Mouse (Mus musculus): ENCODE results near the gene Tomm70a. TPM values are rescaled to one million over a fixed set of nuclear protein-coding genes. Genes with fewer than 3 reads are reported as not detected.
"Not testable (repeated sequence)": the region's sequence is repeated elsewhere in the genome, so short reads cannot be mapped to it uniquely, and the experiment has no call there.

Tomm70a gene
- polyA plus RNA-seq, 1 experiment from 2014 or later, result 45.7 TPM

GRCm38 (mm10) chr16:57157728-57158127 lies 36.2 kb downstream of the Tomm70a start:
- H3K4me1 ChIP-seq, result no peaks in the 10 kb centered on the region
- no peak overlapping the region for H3K4me3 ChIP-seq (replicated peaks)
- H3K36me3 ChIP-seq, result peaks cover 85% of the 10 kb centered on the region
- H3K9ac ChIP-seq, result no peak overlapping the region
- no peak overlapping the region for H3K4me2 ChIP-seq
- no peak for ATAC-seq (replicated peaks; ENCODE audit: low FRiP score)
- no peaks in the 10 kb centered on the region for H3K27me3 ChIP-seq
- WGBS, result 77% methylated on average over 4 of the region's 4 CpGs
- no peak overlapping the region for H3K27ac ChIP-seq
- H3K9me3 ChIP-seq (replicated peaks), result no peaks in the 10 kb centered on the region

- Histone ChIP-seq H3K27me3 (no peaks in the 10 kb centered on the region), H3K4me2 (no peak overlapping the region), H3K4me1 (no peaks in the 10 kb centered on the region), H3K9ac (no peak overlapping the region), H3K27ac (no peak overlapping the region), H3K36me3 (peaks cover 77% of the 10 kb centered on the region), H3K4me3 (replicated peaks) (no peak overlapping the region), H3K9me3 (replicated peaks) (no peaks in the 10 kb centered on the region)
- 74% methylated on average over 7 of the region's 7 CpGs for WGBS
- ATAC-seq (replicated peaks; ENCODE audit: low FRiP score), result no peak
Observed at GRCm38 (mm10) chr16:57159835-57160234, 38.3 kb downstream of the Tomm70a start.

DNA sequence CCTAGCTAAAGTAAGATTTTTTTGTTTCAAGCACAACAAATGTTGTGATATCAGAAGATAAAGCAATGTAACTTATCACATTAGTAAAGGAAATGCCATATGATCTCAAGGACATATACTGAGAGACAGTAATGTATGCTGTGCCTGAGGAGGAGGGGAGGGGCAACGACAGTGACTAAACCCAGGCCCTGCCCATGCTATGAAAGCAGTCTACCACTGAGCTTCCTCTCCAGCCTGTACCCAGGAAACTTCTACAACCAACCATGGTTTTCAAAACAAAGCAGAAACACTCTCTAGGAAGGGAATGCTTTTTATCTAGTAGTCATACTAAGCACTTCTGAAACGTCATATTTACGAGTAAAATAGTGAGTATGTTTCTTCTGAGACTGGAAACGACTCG lies 41.3 kb downstream of the Tomm70a start:
- no peak overlapping the region for H3K4me3 ChIP-seq (replicated peaks)
- H3K4me1 ChIP-seq, result peaks cover 8% of the 10 kb centered on the region; the same call in 1 of the 2 replicates
- H3K27ac ChIP-seq, result no peak overlapping the region
- H3K36me3 ChIP-seq, result peaks cover 52% of the 10 kb centered on the region
- WGBS, result 89% methylated on average over 5 of the region's 5 CpGs
- no peak overlapping the region for H3K4me2 ChIP-seq
- no peak for ATAC-seq (replicated peaks; ENCODE audit: low FRiP score)
- no peaks in the 10 kb centered on the region for H3K27me3 ChIP-seq
- H3K9ac ChIP-seq, result no peak overlapping the region
- H3K9me3 ChIP-seq (replicated peaks), result no peaks in the 10 kb centered on the region

- no peak overlapping the region for H3K9ac ChIP-seq
- WGBS, result 75% methylated on average over 1 of the region's 1 CpGs
- H3K36me3 ChIP-seq, result peaks cover 44% of the 10 kb centered on the region
- H3K27me3 ChIP-seq, result no peaks in the 10 kb centered on the region
- H3K4me2 ChIP-seq, result no peak overlapping the region
- no peak overlapping the region for H3K4me3 ChIP-seq (replicated peaks)
- H3K27ac ChIP-seq, result no peak overlapping the region
- ATAC-seq (replicated peaks; ENCODE audit: low FRiP score), result no peak
- H3K9me3 ChIP-seq (replicated peaks), result no peaks in the 10 kb centered on the region
- H3K4me1 ChIP-seq, result peaks cover 8% of the 10 kb centered on the region; the same call in 1 of the 2 replicates
Observed at GRCm38 (mm10) chr16:57163694-57164093, 42.2 kb downstream of the Tomm70a start.

DNA sequence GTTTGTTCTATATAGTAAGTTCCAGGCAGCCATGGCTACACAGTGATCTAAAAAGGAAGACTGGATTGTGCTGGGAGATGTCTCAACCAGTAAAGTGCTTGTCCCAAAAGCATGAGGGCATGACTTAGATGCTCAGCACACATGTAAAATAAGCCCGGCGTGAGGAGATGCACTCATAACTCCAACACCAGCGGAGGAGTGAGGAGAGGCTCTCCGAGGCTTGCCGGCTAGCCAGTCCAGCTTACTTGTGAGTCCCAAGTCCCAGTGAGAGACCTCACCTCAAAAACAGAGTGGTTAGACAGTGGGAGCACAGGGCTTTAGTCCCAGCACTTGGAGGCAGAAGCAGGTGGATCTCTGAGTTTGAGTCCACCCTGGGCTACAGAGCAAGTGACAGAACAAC lies 43.7 kb downstream of the Tomm70a start:
- no peak for ATAC-seq (replicated peaks; ENCODE audit: low FRiP score)
- WGBS, result 89% methylated on average over 5 of the region's 5 CpGs
- Histone ChIP-seq H3K36me3 (peaks cover 38% of the 10 kb centered on the region), H3K9me3 (replicated peaks) (no peaks in the 10 kb centered on the region), H3K27me3 (no peaks in the 10 kb centered on the region), H3K9ac (no peak overlapping the region), H3K27ac (no peak overlapping the region), H3K4me1 (peaks cover 8% of the 10 kb centered on the region; the same call in 1 of the 2 replicates), H3K4me3 (replicated peaks) (no peak overlapping the region), H3K4me2 (no peak overlapping the region)

GRCm38 (mm10) chr16:57166086-57166485 lies 44.6 kb downstream of the Tomm70a start:
- H3K27ac ChIP-seq, result peak overlapping the region; percentile 97
- H3K9me3 ChIP-seq (replicated peaks), result no peaks in the 10 kb centered on the region
- WGBS, result 81% methylated on average over 6 of the region's 6 CpGs
- peak overlapping the region; percentile 60 for H3K4me2 ChIP-seq
- no peaks in the 10 kb centered on the region for H3K27me3 ChIP-seq
- H3K9ac ChIP-seq, result 0 out of 2 replicates have a peak overlapping the region, but pooled peaks have one; percentile 71
- peaks cover 8% of the 10 kb centered on the region; the same call in 1 of the 2 replicates for H3K4me1 ChIP-seq
- H3K4me3 ChIP-seq (replicated peaks), result peak overlapping the region; percentile 73
- H3K36me3 ChIP-seq, result peaks cover 36% of the 10 kb centered on the region
- no peak for ATAC-seq (replicated peaks; ENCODE audit: low FRiP score)

DNA sequence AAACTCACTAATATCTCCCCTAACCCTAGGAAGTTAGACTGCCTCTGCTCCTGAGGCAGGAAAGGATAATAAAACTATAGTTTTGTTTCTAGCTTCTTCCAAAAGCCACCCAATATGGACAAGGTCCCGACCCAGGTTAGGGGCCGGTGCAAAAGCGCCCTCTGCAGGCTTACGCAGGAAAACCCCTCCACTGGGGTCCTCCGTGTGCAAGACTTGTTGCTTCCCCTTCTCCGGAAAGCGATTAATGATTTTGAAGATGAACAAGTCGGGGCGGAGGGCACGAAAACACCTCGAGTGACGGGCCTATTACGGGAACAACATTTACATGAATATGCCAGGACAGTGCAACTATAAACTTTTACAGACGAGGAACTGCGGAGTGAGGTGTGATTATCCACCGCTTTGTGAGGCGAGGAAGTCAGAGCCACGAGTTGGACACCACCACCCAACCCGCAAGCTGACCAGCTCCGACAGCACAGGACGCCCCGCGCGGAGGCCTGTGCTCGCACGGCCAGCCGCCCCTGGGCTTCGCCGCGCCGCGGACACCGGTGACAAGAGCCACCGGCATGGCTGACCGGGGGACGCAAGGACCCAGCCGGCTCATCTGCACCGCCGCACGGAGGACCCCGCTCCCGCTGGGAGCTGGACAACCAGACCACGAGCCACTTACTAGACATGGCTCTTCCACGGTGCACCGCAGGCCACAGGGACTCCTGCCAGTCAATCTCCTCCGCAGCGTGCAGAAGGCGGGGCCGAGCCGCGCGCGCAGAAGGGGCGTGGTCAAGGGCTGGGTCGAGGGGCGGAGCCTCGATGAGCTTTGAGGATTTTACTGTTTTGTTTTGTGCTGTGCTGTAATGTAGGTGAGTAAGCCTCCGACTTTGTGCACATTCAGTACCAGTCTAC lies 45.4 kb downstream of the Tomm70a start, which contains the start of gene Nit2:
Gene Nit2 (minus strand): TSS at position 731 of the 903 bp plus-strand sequence.
- Histone ChIP-seq H3K4me2 (peak within 1 kb of the TSS; percentile 60), H3K4me1 (peaks cover 8% of the 10 kb centered on the region; the same call in 1 of the 2 replicates), H3K36me3 (peaks cover 37% of the 10 kb centered on the region), H3K4me3 (replicated peaks) (peak within 1 kb of the TSS; percentile 73), H3K27ac (peak within 1 kb of the TSS; percentile 97), H3K9me3 (replicated peaks) (no peaks in the 10 kb centered on the region), H3K27me3 (no peaks in the 10 kb centered on the region), H3K9ac (peak within 1 kb of the TSS; percentile 71)
- WGBS, result under 1% methylated on average over 58 of the region's 58 CpGs
- peak; percentile 98 for ATAC-seq (replicated peaks; ENCODE audit: low FRiP score)

GRCm38 (mm10) chr16:57167514-57167912 lies 46.0 kb downstream of the Tomm70a start:
- Histone ChIP-seq H3K4me3 (replicated peaks) (peak overlapping the region; percentile 73), H3K4me2 (peak overlapping the region; percentile 60), H3K27ac (peak overlapping the region; percentile 97; the same call in 1 of the 2 replicates), H3K9ac (peak overlapping the region; percentile 71), H3K9me3 (replicated peaks) (no peaks in the 10 kb centered on the region), H3K27me3 (no peaks in the 10 kb centered on the region), H3K36me3 (peaks cover 38% of the 10 kb centered on the region), H3K4me1 (peaks cover 8% of the 10 kb centered on the region; the same call in 1 of the 2 replicates)
- ATAC-seq (replicated peaks; ENCODE audit: low FRiP score), result peak; percentile 44
- 17% methylated on average over 5 of the region's 5 CpGs for WGBS

- Histone ChIP-seq H3K9ac (no peak overlapping the region), H3K27ac (no peak overlapping the region), H3K36me3 (peaks cover 37% of the 10 kb centered on the region), H3K27me3 (no peaks in the 10 kb centered on the region), H3K4me1 (peaks cover 8% of the 10 kb centered on the region; the same call in 1 of the 2 replicates), H3K4me3 (replicated peaks) (no peak overlapping the region), H3K9me3 (replicated peaks) (no peaks in the 10 kb centered on the region), H3K4me2 (no peak overlapping the region)
- no peak for ATAC-seq (replicated peaks; ENCODE audit: low FRiP score)
- 77% methylated on average over 4 of the region's 4 CpGs for WGBS
Observed at GRCm38 (mm10) chr16:57168236-57168635, 46.7 kb downstream of the Tomm70a start.

GRCm38 (mm10) chr16:57171161-57171560 lies 49.7 kb downstream of the Tomm70a start:
- H3K4me2 ChIP-seq, result no peak overlapping the region
- 87% methylated on average over 8 of the region's 8 CpGs for WGBS
- H3K36me3 ChIP-seq, result peaks cover 48% of the 10 kb centered on the region
- no peak for ATAC-seq (replicated peaks; ENCODE audit: low FRiP score)
- H3K4me1 ChIP-seq, result peaks cover 3% of the 10 kb centered on the region; the same call in 1 of the 2 replicates
- H3K9ac ChIP-seq, result no peak overlapping the region
- no peaks in the 10 kb centered on the region for H3K9me3 ChIP-seq (replicated peaks)
- H3K27ac ChIP-seq, result no peak overlapping the region
- H3K27me3 ChIP-seq, result no peaks in the 10 kb centered on the region
- H3K4me3 ChIP-seq (replicated peaks), result no peak overlapping the region

- 88% methylated on average over 6 of the region's 6 CpGs for WGBS
- no peak for ATAC-seq (replicated peaks; ENCODE audit: low FRiP score)
- no peak overlapping the region for H3K9ac ChIP-seq
Observed at GRCm38 (mm10) chr16:57171570-57171969, 50.1 kb downstream of the Tomm70a start.

GRCm38 (mm10) chr16:57174480-57174879 lies 53.0 kb downstream of the Tomm70a start:
- not testable (repeated sequence) for H3K4me2 ChIP-seq; ATAC-seq (replicated peaks; ENCODE audit: low FRiP score)

More at GRCm38 (mm10) chr16:57171570-57171969, 50.1 kb downstream of the Tomm70a start:
- Histone ChIP-seq H3K27me3 (no peaks in the 10 kb centered on the region), H3K4me1 (no peaks in the 10 kb centered on the region), H3K4me2 (no peak overlapping the region), H3K27ac (no peak overlapping the region), H3K9me3 (replicated peaks) (no peaks in the 10 kb centered on the region), H3K36me3 (peaks cover 52% of the 10 kb centered on the region), H3K4me3 (replicated peaks) (no peak overlapping the region)

More at GRCm38 (mm10) chr16:57174480-57174879, 53.0 kb downstream of the Tomm70a start:
- not testable (repeated sequence) for H3K27ac ChIP-seq; H3K9me3 ChIP-seq (replicated peaks); H3K27me3 ChIP-seq; H3K4me3 ChIP-seq (replicated peaks); H3K4me1 ChIP-seq; H3K9ac ChIP-seq
- peaks cover 66% of the 10 kb centered on the region for H3K36me3 ChIP-seq
